Mouse (Mus musculus): Measurements from ENCODE around the gene Jade3.

DNA sequence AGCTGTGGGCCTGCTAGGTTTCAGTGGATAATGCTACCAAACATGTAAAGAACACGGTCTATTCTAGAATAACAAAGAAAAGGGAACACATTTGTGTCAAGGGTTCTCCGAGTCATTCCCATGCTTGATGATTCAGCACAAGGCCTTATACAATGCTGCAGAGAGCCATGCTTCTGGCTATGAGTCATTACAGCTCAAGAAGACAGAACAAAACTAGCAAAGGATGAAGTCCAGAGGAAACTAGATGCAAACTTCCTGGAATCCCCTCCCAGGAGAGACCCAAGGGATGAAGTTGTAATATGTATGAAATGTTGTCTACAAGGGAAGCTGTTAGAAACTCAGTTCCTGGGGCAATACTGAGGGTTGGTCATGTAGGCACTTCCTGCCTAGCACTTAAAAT is 7.0 kb upstream of the Jade3 start:
- TF ChIP-seq MAFK (IDR thresholded peaks at IDR 0.05; ENCODE audit: insufficient read depth, low read depth, low read length) (0 out of 2 replicates have a peak, but pooled peaks have one; percentile 37), ZC3H11A (IDR thresholded peaks at IDR 0.05; ENCODE audit: borderline replicate concordance, low read depth, low read length) (no peak), ZNF384 (IDR thresholded peaks at IDR 0.05; ENCODE audit: low read depth, low read length) (no peak), CHD2 (IDR thresholded peaks at IDR 0.05; ENCODE audit: low read depth, low read length) (no peak), HCFC1 (IDR thresholded peaks at IDR 0.05; ENCODE audit: borderline replicate concordance, insufficient read depth, low read length) (no peak)

Measured in ES-E14 (cell line).